Mouse (Mus musculus) retina, postnatal 7 days (tissue): ENCODE measurements around the gene Antxr2.

ENCODE experiments used
- DNase-seq: peaks from one replicate; pipeline ENCODE4 v3.0.0-alpha.2; 2012; ENCODE audit warnings: low read depth, low spot score

Antxr2 gene

DNA sequence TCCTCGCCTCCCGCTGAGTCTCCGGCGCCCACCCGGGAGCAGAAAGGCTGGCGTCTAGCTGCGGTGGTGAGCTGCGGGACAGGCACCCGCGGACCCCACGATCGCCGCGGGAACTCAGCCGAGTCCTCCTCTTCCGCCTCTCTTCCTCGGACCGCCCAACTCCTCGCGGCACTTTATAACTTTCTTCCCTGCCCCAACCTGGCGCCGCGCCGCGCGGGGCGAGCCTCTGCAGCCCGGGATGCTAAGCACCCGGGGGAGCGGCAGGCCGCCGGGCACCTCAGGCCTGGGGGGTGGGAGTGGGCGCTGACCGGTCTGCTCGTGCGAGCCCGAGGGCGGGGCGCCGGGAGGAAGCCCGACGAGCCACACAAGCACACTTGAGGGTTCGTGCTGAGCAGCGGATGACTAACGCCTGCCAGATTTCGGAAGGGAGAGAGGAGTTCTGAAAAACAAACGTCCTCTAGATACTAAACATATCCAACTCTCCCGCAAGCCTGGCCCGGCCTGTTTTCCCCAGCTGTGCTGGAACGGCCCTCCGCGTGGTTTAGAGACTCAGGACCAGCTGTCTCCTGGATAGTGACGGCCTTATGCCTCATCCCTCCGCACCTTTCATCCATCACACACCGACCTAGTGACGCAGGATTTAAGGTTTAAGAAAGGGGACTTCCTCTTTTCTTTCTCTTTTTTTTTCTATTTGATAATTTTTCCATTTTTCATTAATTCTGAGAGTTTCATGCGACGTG lies at the start of gene Antxr2:
Gene Antxr2 (minus strand): TSS at position 142 of the 740 bp plus-strand sequence.
- DNase-seq, result no peak

- DNase-seq, result no peak
These were observed 45.8 kb upstream of the Antxr2 start for GRCm38 (mm10) chr5:98076612-98077011.

GRCm38 (mm10) chr5:98069191-98069590 lies 38.3 kb upstream of the Antxr2 start:
- DNase-seq, result no peak

DNA sequence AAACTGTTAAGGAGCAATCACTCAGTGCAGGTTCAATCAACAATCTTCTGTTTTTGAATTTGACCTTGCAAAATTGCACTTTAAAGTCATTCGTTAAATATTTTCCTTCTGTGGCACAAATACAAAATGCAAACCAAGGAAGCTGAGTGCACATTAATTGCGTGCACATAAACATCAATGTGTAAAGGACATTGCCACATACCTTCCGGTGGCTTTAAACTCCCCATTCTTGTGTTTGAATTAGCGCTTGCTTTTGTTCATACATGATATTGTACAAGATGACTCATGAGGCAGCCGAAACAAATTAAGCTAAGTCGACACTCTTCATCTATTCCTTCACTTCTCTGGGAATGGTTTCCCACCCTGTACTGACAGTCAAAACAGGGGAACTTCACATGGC lies 24.4 kb upstream of the Antxr2 start:
- no peak for DNase-seq

- DNase-seq, result no peak
These were observed 24.0 kb upstream of the Antxr2 start for GRCm38 (mm10) chr5:98054834-98055233.

- no peak for DNase-seq
These were observed 4.1 kb upstream of the Antxr2 start for GRCm38 (mm10) chr5:98034928-98035327.

- DNase-seq, result no peak
These were observed 3.4 kb upstream of the Antxr2 start for GRCm38 (mm10) chr5:98034207-98034606.

- DNase-seq, result no peak
These were observed 2.1 kb upstream of the Antxr2 start for GRCm38 (mm10) chr5:98032803-98033420.

- peak; percentile 32 for DNase-seq
These were observed 547 bp downstream of the Antxr2 start for GRCm38 (mm10) chr5:98030091-98030901.

DNA sequence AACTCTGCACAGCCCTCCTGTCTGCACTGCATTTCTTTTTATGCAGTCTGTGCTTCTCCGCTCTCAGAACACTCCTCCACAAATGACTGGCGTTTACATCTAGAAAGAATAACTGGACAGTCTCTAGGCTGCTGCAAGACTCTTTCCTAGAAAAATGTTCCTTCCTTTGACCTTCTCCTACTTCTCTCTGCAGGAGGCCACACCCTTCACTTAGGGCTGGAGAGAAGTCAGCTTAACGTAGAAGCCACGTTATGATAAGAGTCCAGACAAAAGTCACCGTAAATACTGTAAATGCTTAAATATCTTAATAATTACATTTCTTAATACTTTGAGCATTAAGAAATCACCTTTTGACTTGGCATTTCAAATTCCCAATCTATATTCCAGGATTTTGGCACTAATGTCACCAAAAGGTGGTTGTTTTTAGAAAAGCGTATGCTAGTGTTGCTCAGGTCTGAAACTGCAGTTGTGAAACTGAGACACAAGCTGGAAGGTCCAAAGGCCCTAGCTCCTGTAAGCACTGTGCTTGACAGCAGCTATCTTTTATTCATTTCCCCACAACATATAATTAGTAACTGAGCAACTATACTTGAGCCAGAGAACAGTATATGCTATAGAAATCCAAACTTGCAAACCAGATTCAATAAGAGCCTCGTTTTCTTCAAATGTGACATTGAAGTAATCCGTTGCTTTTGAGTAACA lies 3.0 kb downstream of the Antxr2 start:
- DNase-seq, result no peak

DNA sequence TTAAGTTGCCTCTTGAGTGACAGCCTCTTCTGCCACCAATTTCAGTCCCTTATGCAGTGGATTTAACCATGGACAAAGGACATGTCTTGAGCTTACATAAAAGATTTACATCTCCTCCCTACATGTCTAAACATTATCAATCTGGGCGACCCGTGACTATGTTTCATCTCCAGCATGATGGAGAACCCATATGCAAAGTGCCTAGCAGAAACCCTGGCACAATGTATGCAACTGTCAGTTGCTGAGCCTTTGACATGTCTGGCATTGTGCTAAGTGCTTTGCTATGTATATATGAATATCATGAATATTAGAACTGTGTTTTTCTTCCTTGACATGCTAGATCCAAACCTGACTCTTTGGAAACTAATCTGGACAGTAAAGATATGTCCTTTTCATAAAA lies 4.9 kb downstream of the Antxr2 start:
- no peak for DNase-seq

DNA sequence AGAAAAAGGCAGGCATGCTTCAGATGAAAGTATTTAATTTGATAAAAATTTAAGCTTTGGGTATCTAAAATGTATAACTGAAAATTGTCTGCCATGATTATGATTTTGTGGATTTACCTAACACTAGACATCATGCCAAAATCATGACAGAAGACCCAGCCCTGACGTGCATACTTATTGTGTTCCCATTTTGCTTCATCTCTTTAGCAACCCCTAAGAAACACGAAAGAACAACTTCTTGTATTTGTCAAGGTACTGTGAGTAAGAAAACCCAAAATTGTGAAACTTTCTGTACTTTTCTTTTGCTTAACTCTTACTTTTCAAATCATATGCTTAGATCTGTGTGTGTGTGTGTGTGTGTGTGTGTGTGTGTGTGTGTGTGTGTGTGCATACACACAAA lies 6.3 kb downstream of the Antxr2 start:
- DNase-seq, result no peak

- DNase-seq, result no peak
These were observed 9.3 kb downstream of the Antxr2 start for GRCm38 (mm10) chr5:98021518-98021917.

- no peak for DNase-seq
These were observed 10.2 kb downstream of the Antxr2 start for GRCm38 (mm10) chr5:98020658-98021057.

GRCm38 (mm10) chr5:98019396-98019795 lies 11.4 kb downstream of the Antxr2 start:
- DNase-seq, result no peak

- DNase-seq, result no peak
These were observed 12.7 kb downstream of the Antxr2 start for GRCm38 (mm10) chr5:98018162-98018561.

DNA sequence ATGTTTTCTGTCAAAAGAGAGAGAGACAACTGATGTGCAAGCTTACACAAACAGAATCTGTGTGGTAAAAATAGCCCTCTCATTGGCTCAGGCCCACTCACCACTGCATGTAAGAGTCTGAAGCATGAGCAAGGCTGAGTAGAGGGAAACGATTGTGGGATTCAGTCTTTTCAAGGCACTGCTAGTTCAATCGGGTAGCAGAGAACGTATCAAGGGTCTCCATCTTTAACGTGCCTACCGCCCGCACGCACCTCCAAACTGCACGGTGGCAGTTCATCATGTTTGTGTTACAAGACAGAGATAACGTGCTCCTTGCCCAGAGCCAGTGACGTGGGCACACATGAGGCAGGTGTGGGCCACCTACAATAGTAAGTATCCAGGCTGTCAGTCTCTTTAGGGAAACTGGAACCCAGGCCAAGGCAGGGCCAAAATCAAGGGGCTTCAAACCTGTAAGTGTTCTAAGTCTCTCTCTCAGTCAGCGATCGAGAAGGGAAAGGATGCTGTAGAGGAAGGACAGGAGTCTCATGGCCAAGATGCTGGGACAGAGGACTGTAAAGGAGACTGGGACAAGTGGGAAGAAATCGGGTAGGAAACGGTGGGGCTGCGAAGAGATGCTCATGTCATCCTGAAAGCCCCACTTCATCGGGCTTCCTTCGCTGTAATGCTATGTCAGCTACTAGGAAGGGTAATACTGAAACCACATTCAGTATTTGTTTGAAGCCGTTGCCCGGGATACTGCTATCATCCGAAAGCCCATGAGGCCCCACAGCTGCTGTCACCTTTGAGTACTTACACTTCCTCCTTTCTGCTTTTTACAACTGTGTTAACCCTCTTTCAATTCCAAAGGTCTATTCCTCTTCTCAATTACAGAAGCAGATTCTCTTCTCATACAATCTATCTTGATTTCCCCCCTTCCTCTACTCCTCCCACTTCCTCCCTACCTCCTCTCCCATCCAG lies 14.3 kb downstream of the Antxr2 start:
- DNase-seq, result no peak

DNA sequence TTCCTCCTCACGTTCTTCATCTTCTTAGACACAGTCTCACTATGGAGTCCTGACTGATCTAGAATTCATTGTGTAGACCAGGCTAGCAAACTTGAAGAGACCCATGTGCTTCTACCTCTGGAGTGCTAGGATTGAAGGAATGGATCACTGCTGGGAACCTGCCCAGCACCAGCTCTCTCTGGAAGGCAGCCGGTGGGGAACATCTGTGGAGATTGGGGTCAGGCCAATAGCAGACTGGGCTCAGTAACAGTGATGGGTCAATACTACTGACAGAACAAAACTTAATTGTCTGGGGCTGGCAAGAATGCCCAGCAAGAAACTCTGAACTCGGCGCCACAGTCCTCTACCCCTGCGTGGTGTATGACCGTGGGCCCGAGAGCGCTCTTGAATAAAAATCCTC lies 25.1 kb downstream of the Antxr2 start:
- no peak for DNase-seq

DNA sequence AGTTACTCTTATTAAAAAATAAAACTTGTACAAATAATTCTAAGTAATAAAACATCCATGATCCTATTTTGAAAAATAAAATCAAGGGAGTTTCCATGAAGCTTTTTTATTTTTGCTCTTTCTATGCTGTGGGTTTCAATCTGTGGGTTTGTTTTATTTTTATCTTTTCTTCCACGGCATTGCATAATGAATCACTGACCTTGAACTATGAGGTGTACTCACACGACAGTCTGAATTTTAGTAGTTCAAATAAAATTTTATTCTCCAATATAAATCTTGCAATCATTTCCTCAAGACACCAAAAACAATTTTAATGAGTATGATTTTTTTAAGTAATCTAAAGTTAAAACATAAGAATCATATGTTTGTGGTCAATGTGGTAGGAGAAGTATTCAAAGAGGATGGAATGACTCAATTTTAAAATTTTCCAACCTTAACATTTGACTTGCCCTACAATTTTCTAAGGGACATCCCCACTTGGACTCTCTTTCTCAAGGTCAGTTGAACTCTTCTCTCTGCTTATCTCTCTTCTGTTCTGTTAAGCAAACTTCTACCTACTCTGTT lies 31.5 kb downstream of the Antxr2 start:
- no peak for DNase-seq

DNA sequence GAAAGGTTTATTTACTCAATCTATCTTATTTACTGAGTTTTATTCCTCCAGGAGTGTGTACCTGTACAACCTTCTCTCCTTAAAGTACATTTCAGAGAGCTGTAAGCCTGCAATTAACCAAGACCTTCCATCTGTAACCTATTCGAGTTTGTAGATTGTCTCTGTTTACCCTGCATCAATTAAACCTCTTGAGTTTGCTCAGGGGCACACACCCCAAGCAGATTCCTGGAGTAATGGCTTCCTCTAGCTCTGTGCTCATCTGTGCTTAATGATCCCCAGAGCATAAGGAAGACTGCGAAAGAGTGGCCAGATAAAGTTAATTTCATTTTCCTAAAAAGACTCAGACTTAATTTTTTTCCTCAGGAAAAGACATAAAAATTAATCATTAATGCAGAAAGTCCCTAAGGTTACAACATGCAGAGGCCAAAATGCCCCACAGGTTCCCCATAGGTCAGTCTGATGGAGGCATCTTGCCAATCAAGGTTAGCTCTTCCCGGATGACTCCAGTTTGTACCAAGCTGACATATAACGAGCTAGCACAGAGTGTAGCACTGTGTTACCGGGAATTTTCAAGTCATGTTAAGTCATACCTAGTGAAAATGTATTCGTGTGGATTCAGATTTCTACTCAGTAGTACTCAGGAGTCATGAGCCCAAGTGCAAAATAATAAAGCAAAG lies 34.2 kb downstream of the Antxr2 start:
- no peak for DNase-seq
